Mouse (Mus musculus): ENCODE measurements around the gene Sec14l1. TPM values are rescaled to one million over a fixed set of nuclear protein-coding genes. Genes with fewer than 3 reads are reported as not detected.
A peak's percentile ranks its signal among the peaks of the same experiment; 100 is the strongest.

Gene Sec14l1
- total and polyA plus RNA-seq, 3 experiments, result 42.0 to 55.9 TPM; not detected in 1

GRCm38 (mm10) chr11:117079651-117080190 is 35.2 kb upstream of the Sec14l1 start:
- Histone ChIP-seq H3K36me3 (ENCODE audit: control insufficient read depth in 1 of 2, insufficient read depth in 2 of 2, low read length in 2 of 2) (peaks cover 4 to 30% of the 10 kb centered on the region in 2 experiments), H3K27me3 (ENCODE audit: control insufficient read depth in 1 of 2, insufficient read depth in 2 of 2, low read length in 2 of 2) (no peaks in the 10 kb centered on the region), H3K4me3 (ENCODE audit: control insufficient read depth in 1 of 2, insufficient read depth in 1 of 2, low read depth in 2 of 2, low read length in 2 of 2) (no peak overlapping the region), H3K4me1 (ENCODE audit: control insufficient read depth in 1 of 2, insufficient read depth in 2 of 2, low read length in 2 of 2) (peaks cover 7 to 48% of the 10 kb centered on the region in 2 experiments), H3K79me2 (ENCODE audit: control insufficient read depth, insufficient read depth, low read length, poor library complexity) (peaks cover 30% of the 10 kb centered on the region), H3K9me3 (replicated peaks; ENCODE audit: insufficient read depth, low read length) (no peaks in the 10 kb centered on the region), H3K9ac (ENCODE audit: control insufficient read depth, low read depth, low read length, poor library complexity, severe bottlenecking) (no peak overlapping the region), H3K27ac (ENCODE audit: control insufficient read depth, low read depth, low read length) (no peak overlapping the region)
- TF ChIP-seq ZMIZ1 (IDR thresholded peaks at IDR 0.05; ENCODE audit: low read depth, low read length) (0 out of 2 replicates have a peak, but pooled peaks have one; percentile 10), RAD21 (IDR thresholded peaks at IDR 0.05; ENCODE audit: low read depth, low read length) (no peak)
- no peak for DNase-seq (ENCODE audit: low read depth, low spot score)

DNA sequence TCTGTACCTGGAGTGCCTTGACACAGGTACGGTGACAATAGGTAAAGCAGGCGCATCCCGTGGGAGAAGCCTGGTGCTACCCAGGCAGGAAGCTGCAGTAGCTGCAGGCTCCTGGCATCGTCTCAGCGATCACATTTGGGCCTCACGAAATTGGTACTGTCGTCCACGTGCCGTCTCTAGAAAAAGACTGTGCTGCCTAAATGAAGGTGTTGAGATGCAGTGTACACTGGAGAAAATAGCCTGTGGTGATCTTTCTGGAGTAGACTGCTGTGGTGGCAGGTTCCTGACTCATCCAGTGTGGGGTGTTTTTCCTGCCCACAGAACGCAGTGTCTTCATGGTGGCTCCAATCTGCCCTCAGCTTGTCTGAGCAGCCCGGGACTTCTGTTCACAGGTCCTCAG is 34.8 kb upstream of the Sec14l1 start:
- peak; percentile 57 for DNase-seq (ENCODE audit: low read depth, low spot score)
- no peaks in the 10 kb centered on the region for H3K27me3 ChIP-seq (ENCODE audit: control insufficient read depth in 1 of 2, insufficient read depth in 2 of 2, low read length in 2 of 2)
- H3K9ac ChIP-seq (ENCODE audit: control insufficient read depth, low read depth, low read length, poor library complexity, severe bottlenecking), result no peak overlapping the region; the same call in 1 of the 2 replicates
- H3K4me3 ChIP-seq (ENCODE audit: control insufficient read depth in 1 of 2, insufficient read depth in 1 of 2, low read depth in 2 of 2, low read length in 2 of 2), result no peak overlapping the region
- peaks cover 7 to 48% of the 10 kb centered on the region in 2 experiments for H3K4me1 ChIP-seq (ENCODE audit: control insufficient read depth in 1 of 2, insufficient read depth in 2 of 2, low read length in 2 of 2)
- H3K79me2 ChIP-seq (ENCODE audit: control insufficient read depth, insufficient read depth, low read length, poor library complexity), result peaks cover 30% of the 10 kb centered on the region
- H3K9me3 ChIP-seq (replicated peaks; ENCODE audit: insufficient read depth, low read length), result no peaks in the 10 kb centered on the region
- H3K36me3 ChIP-seq (ENCODE audit: control insufficient read depth in 1 of 2, insufficient read depth in 2 of 2, low read length in 2 of 2), result peaks cover 4 to 30% of the 10 kb centered on the region in 2 experiments
- TF ChIP-seq SMC3 (IDR thresholded peaks at IDR 0.05; ENCODE audit: low read depth, low read length) (no peak), MYB (IDR thresholded peaks at IDR 0.05; ENCODE audit: low read depth, low read length) (no peak), ETS1 (IDR thresholded peaks at IDR 0.05; ENCODE audit: low read depth, low read length) (no peak), RAD21 (IDR thresholded peaks at IDR 0.05; ENCODE audit: low read depth, low read length) (no peak), POLR2AphosphoS2 (IDR thresholded peaks at IDR 0.05; ENCODE audit: low read length) (no peak; the same call in 1 of the 2 replicates), CTCF (IDR thresholded peaks at IDR 0.05 in 2 of 3, conservative IDR thresholded peaks at IDR 0.05 in 1 of 3; ENCODE audit: control insufficient read depth in 1 of 3, insufficient read depth in 1 of 3, low read depth in 2 of 3, low read length in 3 of 3, poor library complexity in 1 of 3, severe bottlenecking in 1 of 3) (no peak), GABPA (IDR thresholded peaks at IDR 0.05; ENCODE audit: low read depth, low read length) (no peak), ZMIZ1 (IDR thresholded peaks at IDR 0.05; ENCODE audit: low read depth, low read length) (no peak), UBTF (IDR thresholded peaks at IDR 0.05; ENCODE audit: borderline replicate concordance, insufficient read depth, low read depth, low read length) (no peak)
- H3K27ac ChIP-seq (ENCODE audit: control insufficient read depth, low read depth, low read length), result peak overlapping the region; percentile 60

DNA sequence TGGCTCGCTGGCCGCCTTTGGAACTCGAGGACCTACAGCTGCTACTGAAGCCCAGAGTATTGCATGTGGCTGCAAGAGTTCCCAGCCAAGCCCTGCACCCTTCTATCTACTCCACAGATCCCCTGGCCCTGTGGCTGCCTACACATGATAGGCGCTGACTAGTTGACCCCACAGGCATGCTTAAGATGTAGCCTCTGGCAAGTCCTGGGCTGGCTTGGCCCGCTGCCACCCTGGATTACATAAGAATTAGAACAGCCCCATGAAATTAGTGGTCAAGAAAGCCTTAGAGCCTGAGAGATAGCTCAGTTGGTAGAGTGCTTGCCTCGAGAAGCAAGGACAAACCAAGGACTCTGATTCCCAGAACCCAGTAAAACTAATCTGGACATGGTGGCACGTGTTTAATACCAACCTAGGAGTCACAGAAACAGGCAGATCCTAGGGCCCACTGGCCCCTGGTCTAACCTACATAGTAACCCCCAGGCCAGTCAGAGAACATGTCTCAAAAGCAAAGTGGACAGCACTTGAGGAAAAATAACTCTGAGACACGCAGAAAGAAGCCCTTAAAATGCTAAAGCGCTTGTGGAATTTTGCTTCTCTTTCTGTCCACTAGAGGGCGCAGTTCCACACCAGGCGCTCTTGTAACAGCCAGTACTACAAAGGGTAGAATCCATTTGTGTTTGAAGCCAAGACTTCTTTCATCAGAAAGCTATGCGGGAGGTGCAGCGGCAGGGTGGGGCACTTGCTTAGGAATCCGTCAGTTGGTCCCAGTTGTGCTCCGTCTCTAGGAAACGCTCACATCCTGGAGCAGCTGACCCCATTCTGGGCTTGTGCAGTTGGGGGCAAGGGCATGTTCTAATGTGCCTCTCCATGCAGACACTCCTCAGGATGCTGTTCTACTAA is 33.6 kb upstream of the Sec14l1 start:
- Histone ChIP-seq H3K4me3 (ENCODE audit: control insufficient read depth in 1 of 2, insufficient read depth in 1 of 2, low read depth in 2 of 2, low read length in 2 of 2) (no peak overlapping the region), H3K36me3 (ENCODE audit: control insufficient read depth in 1 of 2, insufficient read depth in 2 of 2, low read length in 2 of 2) (peaks cover 4 to 30% of the 10 kb centered on the region in 2 experiments), H3K27me3 (ENCODE audit: control insufficient read depth in 1 of 2, insufficient read depth in 2 of 2, low read length in 2 of 2) (no peaks in the 10 kb centered on the region), H3K4me1 (ENCODE audit: control insufficient read depth in 1 of 2, insufficient read depth in 2 of 2, low read length in 2 of 2) (peaks cover 7 to 45% of the 10 kb centered on the region in 2 experiments), H3K27ac (ENCODE audit: control insufficient read depth, low read depth, low read length) (peak overlapping the region; percentile 60), H3K9ac (ENCODE audit: control insufficient read depth, low read depth, low read length, poor library complexity, severe bottlenecking) (peak overlapping the region; percentile 10; the same call in 1 of the 2 replicates), H3K79me2 (ENCODE audit: control insufficient read depth, insufficient read depth, low read length, poor library complexity) (peaks cover 26% of the 10 kb centered on the region), H3K9me3 (replicated peaks; ENCODE audit: insufficient read depth, low read length) (no peaks in the 10 kb centered on the region)
- DNase-seq (ENCODE audit: low read depth, low spot score), result peak; percentile 92
- TF ChIP-seq RAD21 (IDR thresholded peaks at IDR 0.05; ENCODE audit: low read depth, low read length) (peak; percentile 72), MAX (IDR thresholded peaks at IDR 0.05; ENCODE audit: low read length) (peak; percentile 79), MYB (IDR thresholded peaks at IDR 0.05; ENCODE audit: low read depth, low read length) (no peak), MYC (IDR thresholded peaks at IDR 0.05; ENCODE audit: low read depth, low read length) (peak; percentile 79), SMC3 (IDR thresholded peaks at IDR 0.05; ENCODE audit: low read depth, low read length) (peak; percentile 86), ZC3H11A (IDR thresholded peaks at IDR 0.05; ENCODE audit: low read depth, low read length) (peak; percentile 81), HCFC1 (IDR thresholded peaks at IDR 0.05; ENCODE audit: low read depth, low read length) (peak; percentile 38; the same call in 1 of the 2 replicates), JUND (IDR thresholded peaks at IDR 0.05; ENCODE audit: low read depth, low read length) (0 out of 2 replicates have a peak, but pooled peaks have one; percentile 22), CHD1 (IDR thresholded peaks at IDR 0.05; ENCODE audit: low read depth, low read length) (no peak), EP300 (IDR thresholded peaks at IDR 0.05; ENCODE audit: low read depth in 1 of 2, low read length in 2 of 2) (peak; percentile 58 to 70; a peak in 3 of 4 replicates), MAZ (IDR thresholded peaks at IDR 0.05; ENCODE audit: low read depth, low read length) (no peak), RCOR1 (IDR thresholded peaks at IDR 0.05; ENCODE audit: low read depth, low read length) (peak; percentile 18; the same call in 1 of the 2 replicates), GATA1 (IDR thresholded peaks at IDR 0.05; ENCODE audit: low read depth, low read length) (peak; percentile 23; the same call in 1 of the 2 replicates), TCF12 (IDR thresholded peaks at IDR 0.05; ENCODE audit: low read depth, low read length) (peak; percentile 75), CTCF (IDR thresholded peaks at IDR 0.05 in 2 of 3, conservative IDR thresholded peaks at IDR 0.05 in 1 of 3; ENCODE audit: control insufficient read depth in 1 of 3, insufficient read depth in 1 of 3, low read depth in 2 of 3, low read length in 3 of 3, poor library complexity in 1 of 3, severe bottlenecking in 1 of 3) (peak; percentile 94 to 97 (median 95)), USF1 (IDR thresholded peaks at IDR 0.05; ENCODE audit: low read depth, low read length) (0 out of 2 replicates have a peak, but pooled peaks have one; percentile 1)

All from MEL (cell line).